Mouse (Mus musculus) CD4-positive, CD25-positive, alpha-beta regulatory T cell, adult 4 months (primary cell): ENCODE data around the gene Adnp. TPM values are rescaled to one million over a fixed set of nuclear protein-coding genes. Genes with fewer than 3 reads are reported as not detected.
"Not testable (repeated sequence)": the region's sequence is repeated elsewhere in the genome, so short reads cannot be mapped to it uniquely, and the experiment has no call there.

ENCODE experiments used
- ATAC-seq: one replicate; pipeline ENCODE4 v1.8.0; 2017
- polyA plus RNA-seq, 2 experiments: library from polyadenylated mRNA; unstranded; fragments of 100-300 nt; shearing (Covaris generic); gene quantifications; one replicate each; pipeline ENCODE4 v1.2.1; 2017

The Adnp gene
- polyA plus RNA-seq, 2 experiments from 2014 or later: 1.4 to 3.1 TPM

DNA sequence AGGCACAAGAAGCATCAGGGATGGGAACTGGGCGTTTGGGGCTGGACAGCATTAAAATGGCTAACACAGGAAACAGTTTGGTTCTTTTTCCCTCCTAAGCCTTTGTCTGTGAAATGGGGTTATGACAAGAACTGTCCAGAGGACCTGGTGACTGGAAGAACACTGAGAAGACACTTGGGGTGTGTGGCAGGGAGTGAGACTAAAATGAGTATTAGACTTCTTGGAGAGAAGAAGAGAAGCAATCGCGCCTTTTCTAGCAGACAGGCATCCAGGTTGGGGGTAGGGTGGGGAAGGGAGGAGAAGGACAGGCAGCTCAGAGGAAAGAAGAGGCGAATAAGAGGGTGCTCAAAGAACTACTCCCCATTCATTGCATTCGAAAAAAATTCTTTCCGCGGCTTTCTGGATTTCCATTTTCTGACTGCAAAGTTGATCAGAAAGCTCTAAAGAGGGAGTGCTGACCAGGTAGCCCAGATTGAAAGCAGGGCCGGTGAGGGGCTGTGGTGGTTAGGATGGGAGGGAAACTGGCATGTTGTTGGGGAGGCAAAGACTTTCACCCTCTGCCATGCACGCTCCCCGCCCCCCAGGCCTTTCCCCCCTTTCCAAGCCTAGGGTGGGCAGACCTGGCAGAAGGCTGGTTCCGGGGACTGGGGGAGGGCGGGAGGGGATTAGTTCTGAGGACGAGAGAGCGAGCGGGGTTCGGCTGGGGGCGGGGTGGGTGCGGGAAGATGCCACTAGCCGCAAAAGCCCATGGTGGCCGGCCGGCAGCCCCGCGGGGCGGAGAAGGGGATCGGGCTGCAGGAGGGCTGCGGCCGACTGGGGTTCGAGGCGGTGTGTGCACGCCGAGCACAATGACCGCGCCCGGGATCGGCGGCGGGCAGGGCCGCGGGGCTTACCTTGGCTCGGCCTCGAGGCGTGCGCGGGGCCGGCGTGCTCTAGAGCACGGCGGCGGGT lies 956 bp downstream of the Adnp start:
- no peak for ATAC-seq

- peak; percentile 74 for ATAC-seq
These were observed 1.6 kb downstream of the Adnp start for GRCm38 (mm10) chr2:168205265-168205664.

DNA sequence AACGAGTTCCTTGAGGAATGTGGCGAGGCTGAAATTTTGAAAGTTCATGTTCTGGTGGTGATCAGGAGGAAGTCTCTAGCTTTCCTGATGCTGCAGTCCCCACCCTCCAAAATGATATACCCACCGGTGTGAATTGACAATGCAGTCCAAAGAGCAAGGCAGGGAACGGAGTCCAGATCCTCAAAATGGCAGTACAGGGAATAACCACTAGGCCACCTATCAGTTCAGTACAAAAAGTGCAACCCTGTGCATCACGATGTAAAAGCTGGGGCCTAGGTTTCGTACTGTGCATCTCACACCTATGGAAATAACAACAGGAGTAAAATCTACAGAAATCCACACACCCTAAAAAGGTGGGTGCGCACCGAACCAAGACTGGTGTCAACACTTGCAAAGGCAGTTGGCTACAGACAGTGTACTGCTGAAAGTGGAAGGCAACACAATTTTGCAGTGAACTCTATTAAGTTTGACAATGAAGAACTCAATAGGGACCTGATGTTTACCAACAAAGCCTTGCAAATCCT lies 2.4 kb downstream of the Adnp start:
- no peak for ATAC-seq

- ATAC-seq: no peak
These were observed 6.8 kb downstream of the Adnp start for GRCm38 (mm10) chr2:168200014-168200691.

DNA sequence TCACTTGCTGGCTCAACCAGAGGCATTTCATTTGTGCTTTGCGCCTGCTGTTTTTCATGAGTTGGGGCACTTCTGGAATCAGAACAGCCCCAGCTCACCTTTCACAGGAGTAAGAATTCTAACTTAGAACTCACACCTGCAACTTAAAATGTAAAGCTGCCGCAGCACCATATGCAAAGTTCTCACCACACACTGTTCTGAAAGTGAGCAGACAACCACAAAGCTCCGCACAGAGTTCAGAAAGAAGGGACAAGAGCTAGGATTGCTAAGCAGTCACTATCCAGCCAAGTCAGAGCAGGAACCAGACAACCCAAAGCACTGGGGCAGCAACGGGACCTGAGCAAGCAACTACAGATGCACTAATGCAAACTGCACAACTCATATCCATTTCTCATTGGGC lies 7.4 kb downstream of the Adnp start:
- no peak for ATAC-seq

DNA sequence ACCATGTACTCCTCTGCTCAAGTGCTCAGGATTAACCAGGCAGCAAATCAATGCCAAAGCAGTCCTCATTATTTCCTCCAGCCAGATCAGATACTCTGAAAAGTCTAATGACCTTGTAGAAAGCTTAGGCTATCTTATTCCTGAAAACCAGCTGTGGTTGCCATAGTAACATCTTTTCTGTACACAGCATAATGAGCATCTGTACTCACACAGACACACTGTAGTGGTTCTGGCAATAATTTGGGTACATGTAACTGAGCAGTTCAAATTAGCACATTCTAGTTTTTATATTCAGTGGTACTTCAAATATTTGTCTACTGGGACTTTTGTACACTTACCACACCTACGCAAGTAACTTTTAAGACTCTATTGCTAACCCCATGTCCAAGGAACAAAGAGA lies 8.5 kb downstream of the Adnp start:
- no peak for ATAC-seq

DNA sequence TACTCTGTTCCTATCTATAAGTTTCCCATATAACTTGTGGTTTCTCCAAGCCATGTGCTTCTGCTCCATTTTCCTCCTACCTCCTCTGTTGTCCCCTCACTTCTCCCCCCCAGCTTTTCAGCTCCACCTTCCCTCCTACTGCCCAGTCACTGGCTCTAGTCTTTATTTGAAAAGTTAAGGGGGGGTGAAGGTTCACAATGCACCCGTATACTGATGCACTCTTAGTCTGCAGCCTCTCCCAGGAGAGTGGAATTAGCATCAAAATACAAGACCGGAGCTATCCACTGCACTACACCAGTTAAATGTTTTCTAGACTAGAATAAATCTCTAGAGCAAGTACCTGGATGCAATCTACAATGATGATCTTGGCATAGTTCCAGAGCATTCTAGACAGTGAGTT lies 11.2 kb downstream of the Adnp start:
- ATAC-seq: no peak

- ATAC-seq: no peak
These were observed 13.2 kb downstream of the Adnp start for GRCm38 (mm10) chr2:168193685-168194084.

GRCm38 (mm10) chr2:168191856-168192255 lies 15.1 kb downstream of the Adnp start:
- no peak for ATAC-seq

- ATAC-seq: no peak
These were observed 31.0 kb downstream of the Adnp start for GRCm38 (mm10) chr2:168175946-168176345.

DNA sequence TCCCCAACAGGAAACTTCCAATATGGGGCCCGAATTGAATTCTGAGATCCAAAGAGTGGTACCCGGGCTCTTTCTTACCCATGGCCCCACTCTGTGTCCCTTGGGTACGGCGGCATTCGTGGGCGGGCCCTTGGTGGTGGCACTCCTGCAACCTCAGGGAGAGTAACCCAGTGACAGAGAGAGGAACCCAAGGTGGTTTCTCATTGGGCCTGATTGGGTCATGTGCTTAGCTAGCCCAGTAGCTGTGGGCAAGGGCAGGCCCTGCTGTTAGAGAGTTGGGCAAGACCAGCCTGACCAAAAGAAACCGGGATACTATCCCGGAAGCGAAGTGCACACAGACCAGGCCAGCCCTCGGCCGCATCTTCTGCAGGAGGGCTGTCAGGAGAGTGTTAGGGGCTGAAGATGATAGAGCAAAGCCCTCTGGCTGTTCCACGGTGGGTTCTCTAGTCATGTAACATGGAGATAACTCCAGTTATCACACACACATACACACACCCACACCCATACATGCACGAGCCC lies 36.7 kb downstream of the Adnp start:
- ATAC-seq: peak; percentile 96

GRCm38 (mm10) chr2:168169800-168170113 lies 37.2 kb downstream of the Adnp start:
- ATAC-seq: peak; percentile 40

- no peak for ATAC-seq
These were observed 37.8 kb downstream of the Adnp start for GRCm38 (mm10) chr2:168168892-168169799.

- no peak for ATAC-seq
These were observed 39.1 kb downstream of the Adnp start for GRCm38 (mm10) chr2:168167781-168168180.

DNA sequence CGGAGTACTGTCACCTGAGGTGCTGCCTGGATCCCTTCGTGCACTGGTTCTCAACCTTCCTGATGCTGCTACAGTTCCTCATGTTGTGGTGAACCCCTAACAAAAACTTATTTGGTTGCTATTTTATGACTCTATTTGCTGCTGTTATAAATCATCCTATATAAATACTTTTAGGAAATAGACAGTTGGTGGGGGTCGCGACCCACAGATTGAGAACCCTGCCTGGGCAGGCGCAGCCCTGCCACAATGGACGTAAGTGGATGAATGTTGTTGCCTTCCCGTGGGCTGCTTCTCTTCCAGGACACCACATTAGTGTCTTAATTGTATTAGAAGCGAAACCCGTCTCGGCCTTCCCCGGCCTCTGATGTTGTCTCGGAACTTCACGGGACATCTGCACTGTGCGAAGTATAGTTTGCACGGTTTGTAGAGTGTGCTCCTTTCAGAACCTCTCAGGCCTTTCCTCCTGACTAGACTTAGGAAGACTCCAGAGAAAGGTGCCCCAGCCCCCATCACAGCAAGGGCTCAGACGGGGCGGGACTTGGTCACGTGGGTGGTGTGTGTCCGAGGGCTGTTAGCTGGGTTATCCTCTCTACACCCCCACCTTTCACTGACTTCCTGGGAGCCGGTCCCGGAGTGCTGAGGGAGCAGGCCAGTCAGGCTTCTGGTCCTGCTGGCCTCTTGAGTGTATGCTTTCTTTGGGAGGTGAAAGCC lies 40.0 kb downstream of the Adnp start:
- no peak for ATAC-seq

DNA sequence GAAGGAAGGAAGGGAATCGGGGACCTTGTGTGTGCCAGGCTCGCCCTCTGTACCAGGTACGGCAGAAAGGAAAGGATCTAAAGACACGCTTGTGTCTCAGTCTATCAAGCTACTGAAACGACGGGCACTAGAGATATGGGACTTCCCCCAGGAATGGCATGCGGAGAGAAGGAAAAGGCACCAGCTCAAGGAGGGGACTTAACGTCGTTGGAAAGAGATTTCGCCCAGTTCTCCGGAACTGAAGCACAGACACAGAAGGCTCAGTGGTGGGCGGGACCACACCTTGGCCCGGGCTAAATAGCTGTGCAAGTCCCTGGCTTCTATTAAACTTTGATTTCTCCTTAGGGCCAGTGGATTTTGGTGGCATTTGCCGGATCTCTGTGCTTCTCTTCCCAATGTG lies 44.9 kb downstream of the Adnp start:
- ATAC-seq: no peak

GRCm38 (mm10) chr2:168161514-168161971 lies 45.4 kb downstream of the Adnp start:
- no peak for ATAC-seq

DNA sequence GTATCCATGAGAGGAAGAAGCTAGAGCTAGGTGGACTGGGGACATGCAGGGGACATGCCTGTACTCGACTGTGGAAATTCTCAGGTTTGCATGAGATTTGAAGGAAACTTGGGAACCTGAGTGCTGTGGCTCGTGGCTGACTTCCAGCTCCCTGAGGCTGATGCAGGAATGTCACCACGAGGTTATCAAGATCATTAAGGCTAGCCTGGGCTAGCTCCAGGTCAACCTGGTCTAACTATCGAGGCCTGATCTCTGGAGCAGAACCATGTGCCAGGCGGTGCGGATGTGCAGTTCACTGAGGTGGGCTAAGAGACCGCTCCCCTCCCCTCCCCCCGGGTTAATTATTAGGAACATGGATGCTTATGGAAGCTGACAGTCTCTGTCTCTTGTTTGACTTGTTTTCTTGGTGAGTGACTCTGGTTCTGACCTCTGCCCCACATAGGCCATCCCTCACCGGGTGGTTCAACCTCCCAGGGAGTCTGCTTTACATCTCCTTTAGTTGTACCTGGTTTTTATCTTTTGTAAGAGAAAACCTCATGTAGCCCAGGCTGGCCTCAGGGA lies 46.5 kb downstream of the Adnp start:
- no peak for ATAC-seq

DNA sequence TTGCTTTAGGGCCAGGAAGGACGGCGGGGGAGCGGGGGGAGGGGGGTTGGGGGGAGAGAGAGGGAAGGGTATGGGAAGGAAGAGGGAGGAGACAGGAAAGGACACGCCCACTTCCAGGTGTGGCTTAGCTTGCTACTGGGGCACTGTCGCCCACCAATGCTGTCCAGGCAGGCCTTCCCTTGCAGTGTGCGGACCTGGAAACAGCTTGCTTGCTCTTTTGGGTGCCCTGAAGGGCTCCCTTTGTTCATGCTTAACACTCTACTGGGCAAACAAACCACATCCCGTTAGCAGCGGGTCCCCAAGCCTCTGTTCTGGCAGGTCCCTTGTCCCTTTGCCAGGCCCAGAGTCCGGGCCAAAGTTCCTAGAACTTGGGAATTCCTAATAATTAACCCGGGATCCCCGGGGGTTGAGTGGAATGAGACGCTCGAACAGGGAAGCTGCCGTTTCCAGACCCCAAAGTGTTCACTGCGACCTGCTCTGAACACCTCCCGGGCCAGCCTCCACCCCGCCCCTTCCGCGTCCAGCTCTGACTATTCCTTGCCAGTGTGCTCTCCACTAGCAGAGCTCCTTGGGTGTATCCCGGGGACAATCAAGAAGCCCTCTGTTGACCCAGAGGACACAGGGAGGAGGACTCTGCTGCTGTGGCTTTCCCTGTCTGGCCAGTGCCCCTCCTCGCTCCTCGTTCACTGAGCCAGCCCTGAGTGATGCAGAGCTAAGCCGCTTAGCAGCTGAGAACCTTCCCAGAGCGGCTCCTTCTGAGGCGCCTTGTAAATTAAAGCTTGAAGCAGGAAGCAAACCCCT lies 47.8 kb downstream of the Adnp start:
- ATAC-seq: peak; percentile 34

DNA sequence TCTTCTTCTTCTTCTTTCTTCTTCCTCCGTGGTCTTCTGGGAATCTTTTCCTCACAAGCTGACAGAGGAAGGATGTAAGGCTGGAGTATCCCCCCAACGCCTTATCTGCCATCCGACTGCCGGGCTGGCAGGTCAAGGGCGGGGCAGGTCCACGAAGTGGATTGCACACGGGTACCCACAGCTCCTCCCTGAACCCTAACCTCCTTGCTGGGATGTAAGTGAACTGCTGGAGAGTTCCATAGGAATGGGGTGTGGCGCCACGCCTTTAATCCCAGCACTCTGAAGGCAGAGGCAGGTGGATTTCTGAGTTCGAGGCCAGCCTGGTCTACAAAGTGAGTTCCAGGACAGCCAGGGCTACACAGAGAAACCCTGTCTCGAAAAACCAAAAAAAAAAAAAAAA lies 48.9 kb downstream of the Adnp start:
- not testable (repeated sequence) for ATAC-seq

- no peak for ATAC-seq
These were observed 50.6 kb downstream of the Adnp start for GRCm38 (mm10) chr2:168156361-168156760.
